In the genomic region with DNA sequence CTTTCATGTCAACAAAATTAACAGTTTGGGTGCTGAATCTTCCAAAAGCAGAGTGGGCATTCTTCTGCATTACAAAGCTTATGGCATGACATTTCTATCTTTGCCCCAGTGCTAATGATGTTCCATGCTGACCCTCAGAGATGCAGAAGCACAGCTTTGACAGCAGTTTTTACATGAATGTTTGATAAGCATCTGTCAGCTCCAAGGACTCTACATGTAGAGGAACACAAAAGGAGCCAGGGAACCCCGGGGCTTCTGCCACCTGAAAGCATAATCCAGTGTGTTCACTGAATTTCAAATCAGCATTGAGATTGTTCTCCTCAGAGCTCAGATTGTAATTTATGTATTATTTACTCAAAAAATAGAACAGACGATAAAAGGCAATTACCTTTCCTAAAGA, we compare ENCODE assay signal across 16 mouse cellular contexts.
"Had no signal": no experiment of that assay in that cellular context is flagged by ENCODE, and none has a peak within 500 bp of the region (broad histone marks: within the 10 kb centered on the region; RNA-seq: fewer than 3 reads in every experiment).

No protein-coding gene starts in this region.

- H3K36me3 ChIP-seq: limb, embryonic 13.5 days; liver, embryonic 15.5 days; neural tube, embryonic 15.5 days had no signal

- H3K27me3 ChIP-seq: limb, embryonic 13.5 days; liver, embryonic 15.5 days; neural tube, embryonic 15.5 days had no signal

- H3K27ac ChIP-seq: kidney, postnatal 0 days; limb, embryonic 13.5 days; liver, embryonic 15.5 days; neural tube, embryonic 15.5 days had no signal

- H3K4me2 ChIP-seq: limb, embryonic 13.5 days; liver, embryonic 15.5 days; neural tube, embryonic 15.5 days had no signal

- H3K4me3 ChIP-seq: limb, embryonic 13.5 days; liver, embryonic 15.5 days; myocyte; neural tube, embryonic 15.5 days had no signal

- H3K9ac ChIP-seq: limb, embryonic 13.5 days; liver, embryonic 15.5 days; neural tube, embryonic 15.5 days had no signal

- H3K9me3 ChIP-seq: limb, embryonic 13.5 days; liver, embryonic 15.5 days; neural tube, embryonic 15.5 days had no signal

- DNase-seq: kidney, adult 11 months; kidney, adult 9 months; kidney, postnatal 36 days; left cerebral cortex, postnatal 4 days; lung, adult 2 months; lung, postnatal 4 days; right cerebral cortex, postnatal 4 days; spleen, adult 18-20 months; thymus, adult 18-20 months; thymus, postnatal 25 days had no signal

- ATAC-seq: lung, postnatal 0 days had no signal

- H3K4me1 ChIP-seq: limb, embryonic 13.5 days; liver, embryonic 15.5 days; neural tube, embryonic 15.5 days had no signal
